Mouse (Mus musculus) left cerebral cortex, adult 2 months (tissue): Measurements from ENCODE around the gene Ly6g6c. TPM values are rescaled to one million over a fixed set of nuclear protein-coding genes. Genes with fewer than 3 reads are reported as not detected.
A peak's percentile ranks its signal among the peaks of the same experiment; 100 is the strongest.

Source experiments
- DNase-seq, 2 experiments: peaks; one replicate each; pipeline ENCODE4 v3.0.0; 2021 to 2022; ENCODE audit warnings: low spot score in 2 of 2, mixed read lengths in 1 of 2; ENCODE audit errors: extremely low spot score in 1 of 2
- H3K27ac ChIP-seq: fragments of 200-600 bp; 2 replicates; pipeline ENCODE4 v1.8.1; 2022
- H3K4me3 ChIP-seq: fragments of 200-600 bp; 2 replicates; pipeline ENCODE4 v1.8.1; 2022
- CTCF ChIP-seq: fragments of 200-600 bp; IDR thresholded peaks from 2 replicates; pipeline ENCODE4 v1.8.1; 2022; ENCODE audit warnings: antibody characterized with exemption, mild to moderate bottlenecking, moderate library complexity
- intact Hi-C: fragments of 180-260 bp; cut with DNase I; formaldehyde crosslinking; loops from one replicate; pipeline ENCODE4 v1.15.1; 2025
- total RNA-seq, 2 experiments: library from RNA; stranded (reverse); gene quantifications; 2 replicates each; pipeline ENCODE4 v1.2.3; 2021

The Ly6g6c gene
- total RNA-seq, 2 experiments from 2014 or later, result not detected

DNA sequence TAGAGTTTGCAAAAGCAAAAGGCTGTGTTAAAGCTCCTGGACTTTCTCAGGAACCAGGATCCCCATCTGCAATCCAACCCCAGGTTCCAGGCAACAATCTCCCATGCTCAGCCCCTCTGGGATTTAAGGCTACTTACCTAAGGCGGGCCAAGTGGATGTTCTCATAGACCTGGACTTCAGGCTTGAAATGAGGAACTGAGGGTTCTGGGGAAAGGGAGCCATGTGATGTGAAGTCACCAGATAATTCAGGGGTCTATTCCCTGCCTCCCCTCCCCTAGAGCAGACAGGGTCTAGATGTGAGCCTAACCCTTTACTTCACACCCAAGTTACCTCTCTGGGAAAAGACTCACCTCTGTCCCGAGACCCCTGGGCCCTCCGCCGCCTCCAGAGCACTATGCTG is 15.5 kb downstream of the Ly6g6c start:
- Histone ChIP-seq H3K27ac (0 out of 2 replicates have a peak overlapping the region, but pooled peaks have one; percentile 19), H3K4me3 (no peak overlapping the region)
- intact Hi-C loops, result no loop called here
- DNase-seq, result no peak
- no peak for TF ChIP-seq CTCF

GRCm38 (mm10) chr17:35082841-35083576 is 17.8 kb downstream of the Ly6g6c start:
- no peak for DNase-seq
- Histone ChIP-seq H3K27ac (no peak overlapping the region), H3K4me3 (no peak overlapping the region)
- no peak for TF ChIP-seq CTCF
- intact Hi-C loops, result no loop called here

- H3K27ac ChIP-seq, result no peak overlapping the region
- no peak for TF ChIP-seq CTCF
- intact Hi-C loops, result no loop called here
These were observed 18.8 kb downstream of the Ly6g6c start for GRCm38 (mm10) chr17:35083929-35084497.

DNA sequence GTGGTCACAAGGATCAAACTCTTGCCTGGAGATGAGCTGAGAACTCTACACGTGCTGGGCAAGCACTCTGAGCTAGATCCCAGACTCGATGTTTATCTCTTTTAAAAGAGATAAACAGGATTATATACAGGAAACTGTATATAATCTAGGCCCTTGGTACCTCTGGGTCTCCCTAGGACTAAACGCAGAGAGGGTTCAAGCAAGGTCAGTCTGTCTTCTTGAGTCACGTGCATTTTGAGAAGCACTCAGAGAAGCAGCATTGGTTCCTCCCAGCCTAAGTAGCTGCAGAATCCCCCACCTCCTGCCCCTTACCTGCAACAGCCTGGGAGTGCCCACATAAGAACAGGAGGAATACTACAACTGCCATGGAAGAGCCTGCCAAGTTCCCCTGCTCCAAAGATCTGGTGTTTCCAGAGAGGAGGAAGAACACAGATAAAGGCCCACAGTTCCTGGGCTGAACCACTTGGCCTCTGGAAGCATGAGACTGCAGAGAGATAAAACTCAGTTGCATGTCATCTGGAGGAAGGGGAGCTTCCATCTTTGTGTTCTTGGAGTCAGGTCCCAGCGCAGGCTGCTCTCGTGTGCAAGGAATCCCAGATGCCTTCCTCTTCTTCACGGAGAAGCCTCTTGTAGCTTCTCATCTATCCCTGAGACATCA is 20.1 kb downstream of the Ly6g6c start, which contains the start of gene Ly6g6f:
Ly6g6f (minus strand) TSS at position 403 of the 658 bp plus-strand sequence.
- intact Hi-C loops, result no loop called here

More at GRCm38 (mm10) chr17:35083929-35084497, 18.8 kb downstream of the Ly6g6c start:
- no peak for DNase-seq
- H3K4me3 ChIP-seq, result no peak overlapping the region

GRCm38 (mm10) chr17:35088151-35088550 is 23.0 kb downstream of the Ly6g6c start:
- peak; percentile 51 for TF ChIP-seq CTCF
- intact Hi-C loops, result no loop called here
- no peak for DNase-seq

More for the DNA sequence above, 20.1 kb downstream of the Ly6g6c start, which contains the start of gene Ly6g6f:
- no peak within 1 kb of the TSS for H3K27ac ChIP-seq
- no peak within 1 kb of the TSS for H3K4me3 ChIP-seq
- DNase-seq, result no peak
- no peak for TF ChIP-seq CTCF

DNA sequence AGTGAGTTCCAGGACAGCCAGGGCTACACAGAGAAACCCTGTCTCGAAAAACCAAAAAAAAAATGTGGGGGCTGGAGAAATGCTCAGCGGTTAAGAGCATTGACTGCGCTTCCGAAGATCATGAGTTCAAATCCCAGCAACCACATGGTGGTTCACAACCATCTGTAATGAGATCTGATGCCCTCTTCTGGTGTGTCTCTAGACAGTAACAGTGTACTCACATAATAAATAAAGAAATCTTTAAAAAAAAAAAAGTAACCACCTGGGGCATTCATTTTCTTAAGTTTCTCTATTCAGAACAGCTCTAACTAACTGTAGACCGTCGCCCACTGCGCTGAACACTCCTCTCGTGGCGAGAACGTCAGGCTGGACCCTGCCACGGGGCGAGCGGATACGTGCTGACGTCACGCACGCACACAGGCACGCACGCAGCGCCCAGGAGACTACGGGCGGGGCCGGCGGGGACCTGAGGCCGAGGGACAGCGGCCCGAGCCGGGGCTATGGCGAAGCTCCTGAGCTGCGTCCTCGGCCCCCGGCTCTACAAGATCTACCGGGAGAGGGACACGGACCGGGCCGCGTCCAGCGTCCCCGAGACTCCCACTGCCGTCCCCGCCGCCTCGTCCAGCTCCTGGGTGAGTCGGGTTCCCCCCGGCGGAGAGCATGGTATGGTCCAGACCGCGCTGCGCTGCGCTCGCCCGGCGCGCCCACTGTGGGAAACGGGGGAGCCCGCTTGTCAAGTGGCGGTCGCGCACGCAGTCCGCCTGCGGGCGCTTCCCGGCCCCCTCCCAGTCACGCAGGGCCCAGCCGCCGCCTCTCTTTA is 23.8 kb downstream of the Ly6g6c start, which contains the start of gene Abhd16a:
Abhd16a (plus strand) TSS at position 439 of the 820 bp plus-strand sequence.
- peak within 1 kb of the TSS; percentile 99 for H3K27ac ChIP-seq
- TF ChIP-seq CTCF, result peak; percentile 34

More at GRCm38 (mm10) chr17:35088151-35088550, 23.0 kb downstream of the Ly6g6c start:
- H3K4me3 ChIP-seq, result no peak overlapping the region
- H3K27ac ChIP-seq, result no peak overlapping the region

DNA sequence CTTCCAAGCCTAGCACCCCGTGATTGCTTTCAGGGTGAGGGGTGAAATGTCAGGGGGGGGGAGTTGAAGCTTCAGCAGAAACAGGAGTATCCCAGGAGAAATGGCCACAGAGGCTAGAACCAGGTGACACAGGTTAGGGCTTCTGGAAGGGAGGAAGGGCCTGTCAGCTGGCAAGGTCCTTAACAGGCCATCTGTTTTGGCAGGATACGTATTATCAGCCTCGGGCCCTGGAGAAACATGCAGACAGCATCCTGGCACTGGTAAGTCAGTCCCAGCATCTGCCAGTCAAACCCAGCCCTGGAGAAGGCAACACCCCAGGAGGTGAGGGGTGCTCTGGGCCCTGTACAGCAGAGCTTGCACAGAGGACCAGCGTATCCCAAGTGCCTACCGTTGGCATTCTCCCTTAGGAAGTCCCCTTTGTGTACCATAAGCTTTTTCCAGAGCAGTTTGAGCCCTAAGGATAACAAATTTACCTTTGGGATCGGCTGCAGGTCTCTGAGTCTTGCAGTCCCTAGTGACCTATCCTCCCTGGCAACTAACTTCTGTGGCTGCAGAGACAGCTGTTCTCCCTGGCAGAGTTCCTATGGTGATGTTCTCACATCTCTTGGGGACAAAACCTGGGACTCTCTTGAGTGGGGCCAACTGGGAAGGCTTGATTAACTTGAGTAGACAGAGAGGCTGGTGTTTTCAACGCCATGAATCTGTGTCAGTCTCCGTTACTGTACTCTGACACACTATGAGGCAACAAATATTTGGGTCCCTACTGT is 25.2 kb downstream of the Ly6g6c start:
- TF ChIP-seq CTCF, result no peak
- Histone ChIP-seq H3K27ac (peak overlapping the region; percentile 99; the same call in 1 of the 2 replicates), H3K4me3 (peak overlapping the region; percentile 72)
- intact Hi-C loops, result no loop called here
- no peak for DNase-seq

More for the DNA sequence above, 23.8 kb downstream of the Ly6g6c start, which contains the start of gene Abhd16a:
- H3K4me3 ChIP-seq, result peak within 1 kb of the TSS; percentile 72
- intact Hi-C loops, result no loop called here
- peak; percentile 93 for DNase-seq

GRCm38 (mm10) chr17:35092403-35093198 is 27.4 kb downstream of the Ly6g6c start:
- DNase-seq, result no peak
- Histone ChIP-seq H3K4me3 (no peak overlapping the region), H3K27ac (no peak overlapping the region)
- no peak for TF ChIP-seq CTCF
- intact Hi-C loops, result no loop called here

DNA sequence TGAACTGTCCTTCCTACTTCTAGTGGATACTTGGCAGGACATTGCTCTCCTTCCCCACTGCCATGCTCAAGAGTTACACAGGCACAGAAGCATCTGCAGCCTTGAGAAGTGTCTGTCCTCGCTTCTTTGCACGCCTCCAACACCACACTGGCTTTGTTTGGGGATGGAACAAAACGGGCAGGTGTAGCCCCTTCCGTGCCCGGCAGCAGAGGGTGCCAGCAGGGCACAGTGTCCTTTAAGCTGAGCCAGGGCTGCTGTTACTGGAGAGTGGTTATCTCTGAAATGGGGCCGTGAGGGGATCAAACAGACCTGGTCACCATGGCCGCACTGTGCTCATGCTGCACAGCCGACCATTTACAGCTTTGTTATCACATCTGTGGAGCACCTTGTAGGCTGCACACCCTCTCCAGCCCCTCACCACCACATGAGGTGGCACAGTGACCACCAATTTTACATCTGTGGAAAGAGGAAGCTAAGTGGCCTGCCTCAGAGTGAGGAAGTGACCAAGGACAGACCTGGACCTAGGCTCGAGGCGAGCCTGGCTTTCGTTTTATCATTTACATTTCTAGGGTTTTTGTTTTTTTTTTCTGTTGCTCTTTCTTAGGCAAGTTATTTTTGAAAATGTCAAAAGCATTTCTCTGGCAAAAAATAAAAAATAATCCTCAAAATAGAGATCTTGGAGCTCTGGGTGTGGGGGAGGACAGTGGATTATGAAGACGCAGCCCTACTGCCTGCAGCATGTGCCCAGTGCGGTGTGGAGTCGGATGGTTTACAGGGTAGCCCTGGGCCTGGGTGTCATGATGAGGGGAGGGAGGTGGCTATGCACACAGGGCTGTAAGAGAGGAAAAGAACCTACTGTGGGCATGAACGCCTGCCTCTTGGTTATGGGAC is 29.5 kb downstream of the Ly6g6c start:
- H3K4me3 ChIP-seq, result no peak overlapping the region
- intact Hi-C loops, result no loop called here
- TF ChIP-seq CTCF, result no peak
- DNase-seq, result no peak
- H3K27ac ChIP-seq, result peak overlapping the region; percentile 44; the same call in 1 of the 2 replicates
